Mouse (Mus musculus) cortical plate, adult 2 months (tissue): ENCODE measurements around the gene Unc93b1.

Experiments used
- CTCF ChIP-seq: fragments of 200-500 bp; IDR thresholded peaks from 2 replicates; pipeline ENCODE4 v1.5.1; 2011; ENCODE audit warnings: mild to moderate bottlenecking, control low read depth, low read length; ENCODE audit not compliant: insufficient read depth; ENCODE audit errors: extremely low read depth
- POLR2A ChIP-seq: fragments of 200-500 bp; IDR thresholded peaks from 2 replicates; pipeline ENCODE4 v1.6.1; 2011; ENCODE audit warnings: mild to moderate bottlenecking, low read length, control low read depth; ENCODE audit not compliant: insufficient read depth; ENCODE audit errors: extremely low read depth

DNA sequence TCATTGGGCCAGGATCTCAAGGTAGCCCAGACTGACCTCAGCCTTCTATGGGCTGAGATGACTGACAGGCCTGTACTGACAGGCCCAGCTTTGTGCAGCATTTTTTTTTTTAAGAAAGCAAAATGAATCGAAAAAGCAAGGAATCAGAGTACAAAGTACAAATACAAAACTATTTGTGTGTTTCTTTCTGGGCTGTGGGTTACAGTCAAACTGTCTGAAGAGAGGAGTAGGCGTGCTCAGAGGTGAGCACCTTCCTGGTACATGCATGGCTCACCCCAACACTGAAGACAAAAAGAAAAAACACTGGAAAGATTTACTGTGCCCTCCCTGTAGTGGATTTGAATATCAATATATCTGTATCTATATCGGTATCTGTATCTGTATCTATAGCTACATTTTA, 12.8 kb downstream of the Unc93b1 start:
- TF ChIP-seq CTCF (no peak), POLR2A (no peak)
